Mouse (Mus musculus) brain, embryonic 14.5 days (tissue): ENCODE results near the gene 1810009A15Rik.

ENCODE experiments used
- CTCF ChIP-seq: fragments of 200-500 bp; IDR thresholded peaks from 2 replicates; pipeline ENCODE4 v1.5.1; 2012; ENCODE audit warnings: inconsistent platforms, mild to moderate bottlenecking, moderate library complexity, borderline replicate concordance; ENCODE audit not compliant: insufficient read depth, insufficient read length; ENCODE audit errors: extremely low read depth
- POLR2A ChIP-seq: fragments of 200-500 bp; IDR thresholded peaks from 2 replicates; pipeline ENCODE4 v1.6.1; 2012; ENCODE audit warnings: mild to moderate bottlenecking, inconsistent platforms, borderline replicate concordance; ENCODE audit not compliant: poor library complexity, insufficient read depth, insufficient read length, severe bottlenecking; ENCODE audit errors: extremely low read depth

DNA sequence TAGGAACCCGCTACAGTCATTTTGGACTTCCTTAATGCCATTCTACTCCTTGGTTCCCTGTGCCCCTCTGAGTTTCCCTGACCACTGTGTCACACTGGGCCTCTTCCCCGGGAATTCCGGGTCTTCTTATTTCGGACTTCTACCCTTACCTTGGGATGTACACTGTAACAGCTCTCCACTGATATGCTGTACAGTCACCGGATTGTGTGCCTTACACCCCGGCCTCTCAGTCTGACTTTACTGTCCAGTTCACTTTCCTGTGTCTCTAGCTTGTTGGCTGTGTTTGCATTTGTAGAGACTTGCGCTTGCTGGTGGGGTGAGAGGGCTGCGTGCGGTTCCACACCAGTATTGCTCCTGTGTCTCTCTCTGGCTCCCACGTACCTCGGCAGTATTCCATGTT, 41.5 kb downstream of the 1810009A15Rik start:
- no peak for TF ChIP-seq POLR2A
- no peak for TF ChIP-seq CTCF
